Mouse (Mus musculus) embryonic fibroblast, embryonic 13.5 days (primary cell): ENCODE data around the gene Mpped2. TPM values are rescaled to one million over a fixed set of nuclear protein-coding genes. Genes with fewer than 3 reads are reported as not detected.

Experiments used
- H3K27ac ChIP-seq: 2 replicates; pipeline ENCODE4 v1.5.1; 2012; ENCODE audit warnings: low read length, control low read depth, inconsistent platforms; ENCODE audit not compliant: insufficient read depth
- H3K4me1 ChIP-seq: 2 replicates; pipeline ENCODE4 v1.6.1; 2011; ENCODE audit warnings: low read length; ENCODE audit not compliant: control insufficient read depth, insufficient read depth
- H3K4me3 ChIP-seq: 2 replicates; pipeline ENCODE4 v1.5.1; 2011; ENCODE audit warnings: mild to moderate bottlenecking, control low read depth, low read length; ENCODE audit not compliant: insufficient read depth
- CTCF ChIP-seq: IDR thresholded peaks from 2 replicates; pipeline ENCODE4 v1.5.1; 2011; ENCODE audit warnings: mild to moderate bottlenecking, control low read depth, low read length, moderate library complexity, borderline replicate concordance; ENCODE audit not compliant: insufficient read depth
- POLR2A ChIP-seq: IDR thresholded peaks from 2 replicates; pipeline ENCODE4 v1.6.1; 2011; ENCODE audit warnings: low read depth, mild to moderate bottlenecking, control low read depth, low read length, moderate library complexity
- polyA plus RNA-seq: library from polyadenylated mRNA; stranded (reverse); fragments of >200 nt; gene quantifications from 2 replicates; pipeline ENCODE4 v1.2.4, GENCODE M21; 2011; ENCODE audit warnings: low read depth; ENCODE audit not compliant: missing spikeins, insufficient read length

Mpped2 gene
- polyA plus RNA-seq, 1 experiment, result 9.8 TPM

GRCm38 (mm10) chr2:106696372-106696771 is 3.3 kb downstream of the Mpped2 start:
- H3K27ac ChIP-seq, result no peak overlapping the region
- TF ChIP-seq POLR2A (no peak), CTCF (no peak)
- H3K4me3 ChIP-seq, result no peak overlapping the region
- H3K4me1 ChIP-seq, result 0 out of 2 replicates have a peak, but pooled peaks cover 3% of the 10 kb centered on the region

DNA sequence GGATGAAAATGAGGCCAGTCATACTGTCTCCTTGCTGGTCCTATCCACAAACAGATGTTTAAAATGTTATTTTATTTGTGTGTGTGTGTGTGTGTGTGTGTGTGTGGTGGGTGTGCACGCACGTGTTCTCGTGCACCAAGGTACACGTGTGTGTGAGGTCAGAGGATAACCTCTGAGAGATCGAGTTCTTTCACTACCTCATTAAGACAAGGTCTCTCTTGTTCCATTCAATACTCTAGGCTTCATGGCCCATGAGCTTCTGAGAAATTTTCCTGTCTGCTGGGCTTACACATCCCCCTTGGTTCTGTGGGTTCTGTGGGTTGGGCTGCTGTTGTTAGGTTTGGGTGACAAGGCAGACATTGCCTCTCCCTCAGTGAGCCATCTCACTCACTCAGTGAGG is 12.6 kb downstream of the Mpped2 start:
- Histone ChIP-seq H3K4me3 (no peak overlapping the region), H3K27ac (no peak overlapping the region), H3K4me1 (no peaks in the 10 kb centered on the region)
- TF ChIP-seq POLR2A, result no peak
- no peak for TF ChIP-seq CTCF

GRCm38 (mm10) chr2:106707136-106707535 is 14.1 kb downstream of the Mpped2 start:
- no peak overlapping the region for H3K4me3 ChIP-seq
- H3K4me1 ChIP-seq, result no peaks in the 10 kb centered on the region
- no peak overlapping the region for H3K27ac ChIP-seq
- no peak for TF ChIP-seq POLR2A
- no peak for TF ChIP-seq CTCF

DNA sequence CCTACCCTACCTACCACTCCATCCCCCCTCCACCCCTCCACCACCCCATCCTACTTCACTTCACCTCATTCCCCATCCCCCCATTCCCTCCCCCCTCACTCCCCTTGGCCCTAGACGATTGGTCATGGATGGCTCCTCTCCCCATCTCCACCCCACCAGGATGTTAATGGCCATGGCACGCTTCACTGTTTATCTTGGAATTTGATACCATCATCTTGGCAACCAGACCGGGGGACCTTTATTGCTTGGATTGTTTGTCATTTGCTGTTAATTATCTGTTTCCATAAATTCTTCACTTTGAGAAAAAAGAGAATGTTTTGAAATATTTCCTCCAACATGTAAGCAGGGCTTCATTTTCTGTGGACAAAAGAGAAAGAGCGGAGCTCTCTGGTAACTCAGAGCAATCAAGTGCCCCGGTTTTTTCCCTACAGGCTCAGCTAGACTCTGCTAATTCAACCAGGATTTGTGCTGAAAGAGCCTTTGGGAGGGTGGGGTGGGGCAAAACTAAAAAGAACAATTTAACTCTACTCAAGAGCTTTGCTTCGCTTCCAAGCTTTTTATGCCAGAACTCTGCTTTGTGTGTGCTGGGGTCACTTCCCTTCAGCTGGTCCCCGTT is 17.9 kb downstream of the Mpped2 start:
- Histone ChIP-seq H3K27ac (no peak overlapping the region), H3K4me3 (no peak overlapping the region), H3K4me1 (no peaks in the 10 kb centered on the region; the same call in 1 of the 2 replicates)
- TF ChIP-seq POLR2A (no peak), CTCF (no peak)

DNA sequence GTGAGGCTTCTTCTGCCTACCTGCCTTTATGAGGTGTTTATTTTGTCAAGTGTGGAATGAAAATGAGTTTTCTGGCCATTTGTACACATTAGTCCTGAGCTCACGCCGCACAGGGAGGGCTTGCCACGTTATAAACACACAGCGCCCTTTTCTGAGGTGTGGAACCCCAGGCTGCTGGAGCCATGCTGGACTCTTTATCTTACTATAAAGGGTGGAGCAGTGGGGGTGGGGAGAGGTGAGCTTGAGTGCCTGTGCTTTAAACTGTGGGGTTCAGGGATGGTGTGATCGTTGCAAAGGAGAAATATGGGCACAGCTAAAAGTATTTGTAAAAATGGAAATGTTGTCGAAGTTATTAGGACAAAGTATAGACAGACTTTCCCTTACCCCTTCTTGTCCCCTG is 18.4 kb downstream of the Mpped2 start:
- no peak for TF ChIP-seq CTCF
- no peak for TF ChIP-seq POLR2A
- Histone ChIP-seq H3K4me3 (no peak overlapping the region), H3K27ac (no peak overlapping the region), H3K4me1 (no peaks in the 10 kb centered on the region; the same call in 1 of the 2 replicates)

DNA sequence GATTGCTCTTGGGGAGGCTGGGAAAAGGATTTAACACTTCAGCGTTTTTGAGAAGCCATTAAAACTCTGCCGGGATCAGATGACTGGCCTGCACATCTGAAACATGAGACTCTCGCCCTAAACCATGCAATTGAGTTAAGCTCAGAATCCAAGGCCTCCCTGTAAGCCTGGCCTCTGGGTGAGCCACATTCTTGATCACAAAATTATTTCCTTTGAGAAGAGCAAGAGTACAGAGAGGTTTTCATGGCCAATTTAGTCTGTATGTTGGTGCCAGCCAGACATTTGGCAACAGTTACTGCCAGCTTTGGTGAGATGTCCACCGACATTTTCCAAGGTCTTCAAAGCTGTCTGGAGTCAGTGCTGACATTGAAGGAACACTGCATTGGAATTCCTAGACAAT is 20.1 kb downstream of the Mpped2 start:
- Histone ChIP-seq H3K4me1 (no peaks in the 10 kb centered on the region; the same call in 1 of the 2 replicates), H3K27ac (peak overlapping the region; percentile 64), H3K4me3 (no peak overlapping the region)
- TF ChIP-seq CTCF, result no peak
- no peak for TF ChIP-seq POLR2A

DNA sequence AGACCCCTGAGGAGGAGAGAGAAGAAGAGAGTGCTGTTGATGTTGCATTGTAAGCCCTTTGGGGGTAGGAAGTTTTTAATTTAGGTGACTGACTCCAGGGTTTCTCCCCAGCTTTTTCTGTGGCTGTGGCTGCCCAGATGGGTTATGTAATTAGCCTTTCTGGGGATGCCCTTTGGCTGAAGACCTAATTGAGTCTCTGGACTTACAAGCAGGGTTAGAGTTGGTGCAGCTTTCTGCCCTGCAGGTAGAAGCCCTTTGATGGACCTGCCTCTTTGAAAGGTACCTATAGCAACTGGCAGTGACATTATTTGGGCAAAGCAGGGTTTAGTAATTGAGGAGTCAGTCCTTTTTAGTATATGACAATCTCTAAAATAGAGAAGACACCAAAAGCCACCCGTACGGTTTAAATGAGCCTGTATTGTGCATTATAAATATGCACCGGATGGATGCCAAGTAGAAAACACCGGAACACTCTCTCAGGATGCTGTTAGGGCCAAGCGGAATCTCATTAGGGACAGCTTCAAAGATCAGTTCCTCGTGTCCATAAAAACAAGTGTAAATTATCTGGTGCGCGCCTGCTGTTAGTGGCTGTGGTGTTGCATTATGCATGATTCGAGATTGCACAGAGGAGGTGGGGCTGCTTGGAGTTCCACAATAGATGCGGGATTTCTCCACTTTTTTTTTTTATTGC is 22.8 kb downstream of the Mpped2 start:
- H3K27ac ChIP-seq, result no peak overlapping the region
- H3K4me3 ChIP-seq, result no peak overlapping the region
- TF ChIP-seq CTCF (no peak), POLR2A (no peak)
- H3K4me1 ChIP-seq, result no peaks in the 10 kb centered on the region; the same call in 1 of the 2 replicates

DNA sequence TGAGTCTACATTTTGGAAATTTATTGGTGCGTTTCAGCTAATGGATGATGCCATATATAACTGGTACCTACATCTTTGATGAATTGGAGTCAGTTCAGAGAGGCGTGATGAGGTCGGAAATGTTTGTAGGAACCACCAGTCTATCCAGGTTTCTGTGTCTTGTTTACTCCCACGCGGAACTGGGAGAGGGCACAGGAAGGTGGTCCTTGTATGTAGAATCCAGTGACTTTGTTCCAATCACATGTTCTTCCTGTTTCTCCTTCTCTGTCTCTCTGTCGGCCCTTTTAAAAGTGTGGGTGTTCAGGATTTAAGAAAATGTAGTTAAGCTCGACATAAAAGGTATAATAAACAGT is 23.3 kb downstream of the Mpped2 start:
- TF ChIP-seq CTCF, result no peak
- TF ChIP-seq POLR2A, result no peak
- Histone ChIP-seq H3K4me1 (no peaks in the 10 kb centered on the region; the same call in 1 of the 2 replicates), H3K27ac (no peak overlapping the region)

GRCm38 (mm10) chr2:106718888-106719287 is 25.8 kb downstream of the Mpped2 start:
- Histone ChIP-seq H3K4me1 (no peaks in the 10 kb centered on the region), H3K4me3 (no peak overlapping the region), H3K27ac (no peak overlapping the region)
- no peak for TF ChIP-seq POLR2A
- no peak for TF ChIP-seq CTCF

More for the DNA sequence above, 23.3 kb downstream of the Mpped2 start:
- H3K4me3 ChIP-seq, result no peak overlapping the region

DNA sequence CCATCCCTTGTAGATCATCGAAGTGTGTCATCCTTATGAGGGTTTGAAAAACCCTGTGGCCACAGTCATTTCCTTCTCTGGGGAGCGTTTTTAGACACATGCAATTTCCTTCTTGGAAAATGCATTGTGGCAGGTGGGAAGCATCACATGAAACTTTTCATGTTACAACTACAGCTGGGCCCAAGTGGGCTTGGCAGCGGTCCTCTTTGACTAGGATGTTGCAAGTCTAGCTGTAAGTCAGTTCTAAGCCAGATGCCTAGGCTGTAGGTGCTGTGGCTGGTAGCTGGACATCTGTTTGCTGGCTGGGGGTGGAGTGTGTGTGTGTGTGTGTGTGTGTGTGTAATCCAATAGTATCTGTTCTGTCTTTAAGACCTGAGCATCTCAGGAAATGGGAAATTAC is 26.4 kb downstream of the Mpped2 start:
- no peaks in the 10 kb centered on the region for H3K4me1 ChIP-seq
- no peak overlapping the region for H3K27ac ChIP-seq
- H3K4me3 ChIP-seq, result no peak overlapping the region
- TF ChIP-seq POLR2A (no peak), CTCF (no peak)
